Mouse (Mus musculus) ES-E14 (cell line): ENCODE data around the gene Zfp141. TPM values are rescaled to one million over a fixed set of nuclear protein-coding genes. Genes with fewer than 3 reads are reported as not detected.

Source experiments
- DNase-seq: peaks from one replicate; pipeline ENCODE4 v3.0.0-alpha.2; 2013; ENCODE audit warnings: low read depth, low spot score
- H3K27ac ChIP-seq: 2 replicates; pipeline ENCODE4 v1.5.1; 2012; ENCODE audit warnings: low read depth, mild to moderate bottlenecking, low read length, moderate library complexity, mixed read lengths; ENCODE audit not compliant: poor library complexity, insufficient read depth, severe bottlenecking
- H3K36me3 ChIP-seq: 2 replicates; pipeline ENCODE4 v1.6.1; 2012; ENCODE audit warnings: mild to moderate bottlenecking, low read length, moderate library complexity, mixed read lengths; ENCODE audit not compliant: control insufficient read depth, poor library complexity, insufficient read depth, severe bottlenecking
- H3K4me1 ChIP-seq, 2 experiments: fragments of 150-350 bp in 1 of 2; sonication (generic) in 1 of 2; 2 replicates each; pipeline ENCODE4 v1.6.1; 2012; ENCODE audit warnings: low read length in 2 of 2, mild to moderate bottlenecking in 1 of 2, mixed read lengths in 1 of 2; ENCODE audit not compliant: control insufficient read depth in 2 of 2, insufficient read depth in 2 of 2, poor library complexity in 1 of 2
- H3K4me3 ChIP-seq, 2 experiments: fragments of 150-350 bp in 1 of 2; sonication (generic) in 1 of 2; 2 replicates each; pipeline ENCODE4 v1.5.1; 2012; ENCODE audit warnings: low read length in 2 of 2, low read depth in 1 of 2, mild to moderate bottlenecking in 1 of 2, mixed read lengths in 1 of 2; ENCODE audit not compliant: insufficient read depth in 1 of 2, poor library complexity in 1 of 2, severe bottlenecking in 1 of 2
- H3K9ac ChIP-seq: 2 replicates; pipeline ENCODE4 v1.6.1; 2012; ENCODE audit warnings: low read depth, mild to moderate bottlenecking, low read length, mixed read lengths; ENCODE audit not compliant: poor library complexity, insufficient read depth, severe bottlenecking
- H3K9me3 ChIP-seq: fragments of 150-350 bp; sonication (generic); 2 replicates; pipeline ENCODE4 v1.6.1; 2012; ENCODE audit warnings: low read depth, mild to moderate bottlenecking, low read length; ENCODE audit not compliant: control insufficient read depth, insufficient read depth
- CHD2 ChIP-seq: IDR thresholded peaks from 2 replicates; pipeline ENCODE4 v1.6.1; 2014; ENCODE audit warnings: mild to moderate bottlenecking, low read depth, low read length, inconsistent platforms
- HCFC1 ChIP-seq: IDR thresholded peaks from 2 replicates; pipeline ENCODE4 v1.6.1; 2012; ENCODE audit warnings: low read length, inconsistent platforms, borderline replicate concordance; ENCODE audit not compliant: insufficient read depth
- MAFK ChIP-seq: IDR thresholded peaks from 2 replicates; pipeline ENCODE4 v1.6.1; 2014; ENCODE audit warnings: mild to moderate bottlenecking, low read depth, low read length, inconsistent platforms; ENCODE audit not compliant: insufficient read depth
- ZC3H11A ChIP-seq: IDR thresholded peaks from 2 replicates; pipeline ENCODE4 v1.6.1; 2012; ENCODE audit warnings: low read depth, mild to moderate bottlenecking, inconsistent platforms, low read length, borderline replicate concordance
- ZNF384 ChIP-seq: IDR thresholded peaks from 2 replicates; pipeline ENCODE4 v1.6.1; 2012; ENCODE audit warnings: low read depth, low read length, inconsistent platforms
- in situ Hi-C, 2 experiments: fragments of 600-800 bp; cut with MboI; formaldehyde crosslinking; loops; one replicate each; pipeline ENCODE4 v1.15.1; 2025; ENCODE audit warnings: low sequenced_read_pairs in 2 of 2, inconsistent platforms in 1 of 2; ENCODE audit not compliant: unreplicated experiment in 2 of 2
- total RNA-seq: library from RNA; depleted of rRNA; stranded (reverse); fragments of 300-350 nt; gene quantifications from 2 replicates; pipeline ENCODE4 v1.2.3, GENCODE M21; 2012; rRNA removed

The Zfp141 gene
- total RNA-seq, 1 experiment = 41.8 TPM

GRCm38 (mm10) chr7:42447850-42448249, 57.7 kb downstream of the Zfp141 start, which contains the start of gene 4933421I07Rik:
4933421I07Rik (minus strand) TSS chr7:42448120.
- H3K36me3 ChIP-seq = no peaks in the 10 kb centered on the region
- no peaks in the 10 kb centered on the region for H3K9me3 ChIP-seq
- in situ Hi-C loops = no loop called here
- DNase-seq = no peak
- no peak for TF ChIP-seq ZC3H11A
- TF ChIP-seq CHD2 = no peak
- no peak for TF ChIP-seq MAFK
- TF ChIP-seq ZNF384 = no peak
- TF ChIP-seq HCFC1 = no peak
- no peak within 1 kb of the TSS for H3K4me3 ChIP-seq
- no peak within 1 kb of the TSS for H3K27ac ChIP-seq
- no peaks in the 10 kb centered on the region for H3K4me1 ChIP-seq
- H3K9ac ChIP-seq = no peak within 1 kb of the TSS

DNA sequence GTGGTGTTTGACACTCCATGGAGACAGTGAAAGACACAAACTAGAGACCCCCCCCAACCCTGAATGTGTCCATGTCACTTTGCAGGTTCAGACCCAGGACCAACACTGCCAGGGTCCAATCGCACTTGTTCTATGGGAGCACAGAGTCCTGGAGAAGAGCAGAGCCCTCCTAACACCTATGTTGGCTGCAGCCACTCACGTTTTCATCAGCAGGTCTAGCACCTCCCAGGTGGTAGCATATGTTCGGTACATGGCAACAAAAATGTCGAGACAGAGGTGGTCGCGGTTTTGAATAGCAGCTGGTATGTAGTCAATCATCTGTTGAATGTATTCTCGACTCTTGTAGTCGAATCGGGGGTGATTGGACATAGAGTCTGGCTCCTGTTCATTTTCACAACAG, 58.2 kb downstream of the Zfp141 start:
- Histone ChIP-seq H3K9ac (no peak overlapping the region), H3K4me3 (no peak overlapping the region), H3K4me1 (no peaks in the 10 kb centered on the region), H3K27ac (no peak overlapping the region), H3K9me3 (no peaks in the 10 kb centered on the region), H3K36me3 (no peaks in the 10 kb centered on the region)
- in situ Hi-C loops = no loop called here
- TF ChIP-seq MAFK (no peak), ZC3H11A (no peak), CHD2 (no peak)
- no peak for DNase-seq

Other genes starting within 250 kb of the Zfp141 start
- not detected in 2 replicates for gene Vmn2r61, start 245.7 kb downstream of the Zfp141 start, total RNA-seq
- not detected in 2 replicates for gene 4933421I07Rik, start 57.6 kb downstream of the Zfp141 start, total RNA-seq
- gene Gm21028, start 72.8 kb upstream of the Zfp141 start, total RNA-seq = not detected in 2 replicates
- gene Zfp977, start 86.8 kb upstream of the Zfp141 start, total RNA-seq = 38.4 and 46.4 TPM in 2 replicates
- 16.0 and 17.8 TPM in 2 replicates for gene Zfp976, start 136.8 kb upstream of the Zfp141 start, total RNA-seq
- 21.2 and 22.9 TPM in 2 replicates for gene Zfp975, start 187.0 kb upstream of the Zfp141 start, total RNA-seq
- gene Gm17067, start 221.3 kb upstream of the Zfp141 start, total RNA-seq = 45.3 and 50.6 TPM in 2 replicates